ENCODE assay signal across 9 mouse cellular contexts in the genomic region with DNA sequence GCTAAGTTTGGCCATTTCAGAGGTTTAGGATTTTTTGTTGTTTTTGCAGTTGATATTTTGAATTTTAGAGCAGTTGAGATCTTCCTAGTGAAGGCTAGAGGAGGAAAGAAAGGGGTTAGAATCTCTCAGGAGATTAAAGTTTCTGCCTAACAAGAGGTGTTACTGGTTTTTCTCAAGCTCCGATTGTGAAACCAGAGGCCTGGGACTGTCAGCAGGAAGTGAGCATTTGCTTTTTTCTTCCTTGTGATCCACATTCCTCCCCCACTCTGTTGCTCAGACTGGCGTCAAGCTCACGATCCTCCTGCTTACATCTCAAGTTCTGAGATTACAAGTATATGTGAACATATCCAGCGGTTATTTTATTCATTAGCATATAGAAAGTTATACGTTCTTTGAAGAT. TPM values are rescaled to one million over a fixed set of nuclear protein-coding genes. Genes with fewer than 3 reads are reported as not detected.
DNase-seq lines count a peak whose midpoint lies in the region; ATAC-seq lines count a peak whose summit lies in the region.
"Had no signal": no experiment of that assay in that cellular context is flagged by ENCODE, and none has a peak within 500 bp of the region (broad histone marks: within the 10 kb centered on the region; RNA-seq: fewer than 3 reads in every experiment).

No protein-coding gene starts in this region.

- H3K36me3 ChIP-seq in intestine, embryonic 15.5 days, result no peaks in the 10 kb centered on the region
- H3K36me3 ChIP-seq: hindbrain, embryonic 10.5 days had no signal

- peak; percentile 29 to 52 for DNase-seq in heart, adult 18-20 months
- no peak for DNase-seq in heart, postnatal 25 days (ENCODE audit: low spot score)
- no peak for DNase-seq in spleen, postnatal 4 days (ENCODE audit: low spot score in 2 of 2)
- no peak for DNase-seq in adipocyte (ENCODE audit: low spot score)
- no peak for DNase-seq in left cerebral cortex, adult 11 months (ENCODE audit: low spot score)

- intact Hi-C loops in heart, postnatal 25 days (cut with DNase I), result no loop called here

- H3K4me1 ChIP-seq in brown adipose tissue, adult 24 weeks (ENCODE audit: control insufficient read depth, insufficient read depth, insufficient read length, low read length), result peaks cover 5% of the 10 kb centered on the region
- H3K4me1 ChIP-seq in intestine, embryonic 15.5 days (replicated peaks), result no peaks in the 10 kb centered on the region
- H3K4me1 ChIP-seq: hindbrain, embryonic 10.5 days had no signal

- 32% methylated on average over 5 of the region's 5 CpGs for WGBS in intestine, embryonic 15.5 days

- H3K27me3 ChIP-seq in intestine, embryonic 15.5 days (replicated peaks), result no peaks in the 10 kb centered on the region

- H3K4me2 ChIP-seq in intestine, embryonic 15.5 days (replicated peaks), result no peak overlapping the region

- ATAC-seq in intestine, embryonic 15.5 days, result peak; percentile 62; the same call in 1 of the 2 replicates
- peak; percentile 54 for ATAC-seq in monocyte, adult 5-6 weeks (replicated peaks; ENCODE audit: insufficient number of reproducible peaks, low FRiP score, low TSS enrichment, poor library complexity, severe bottlenecking)

- peak overlapping the region; percentile 55 for H3K27ac ChIP-seq in brown adipose tissue, adult 24 weeks (replicated peaks; ENCODE audit: low read depth, low read length)
- no peak overlapping the region for H3K27ac ChIP-seq in intestine, embryonic 15.5 days
- H3K27ac ChIP-seq: hindbrain, embryonic 10.5 days had no signal

- no peak overlapping the region for H3K4me3 ChIP-seq in brown adipose tissue, adult 24 weeks (ENCODE audit: insufficient read depth, low read depth, low read length)
- no peak overlapping the region for H3K4me3 ChIP-seq in intestine, embryonic 15.5 days (replicated peaks)
- H3K4me3 ChIP-seq: hindbrain, embryonic 10.5 days had no signal

- H3K9me3 ChIP-seq in intestine, embryonic 15.5 days, result no peaks in the 10 kb centered on the region
- H3K9me3 ChIP-seq: hindbrain, embryonic 10.5 days had no signal

- no peak overlapping the region for H3K9ac ChIP-seq in intestine, embryonic 15.5 days

RNA-seq across cellular contexts. Expression of gene Ccr5, which starts 5.0 kb away (rescaled TPM):
- 1 to 10 TPM in 1 of 2 experiments, under 1 TPM in 1; 0.80 to 1.1 TPM for total RNA-seq in heart, adult 18-20 months (2021)
- total RNA-seq in heart, postnatal 25 days (2021), result 1 to 10 TPM; 3.2 to 3.7 TPM
- polyA plus RNA-seq in brown adipose tissue, adult 24 weeks (2012; ENCODE audit: insufficient read depth, insufficient read length, missing spikeins), result 0.13 and 1.1 TPM in 2 replicates
- 1.1 and 1.3 TPM in 2 replicates for polyA plus RNA-seq in intestine, embryonic 15.5 days (2015; fragmentation: Nextera tagmentation; extraction: Ambion mirVana)
- total RNA-seq in monocyte, adult 5-6 weeks (2017), result 16.7 to 74.3 TPM (median 20.7 TPM) in 3 replicates

RNA-seq across cellular contexts. Expression of gene Ccr2, which starts 24.6 kb away (rescaled TPM):
- total RNA-seq in heart, adult 18-20 months (2021), result under 1 TPM; 0.33 to 0.42 TPM
- total RNA-seq in heart, postnatal 25 days (2021), result 1 to 10 TPM; 1.1 TPM
- polyA plus RNA-seq in brown adipose tissue, adult 24 weeks (2012; ENCODE audit: insufficient read depth, insufficient read length, missing spikeins), result 3.8 and 5.0 TPM in 2 replicates
- 4.9 and 5.0 TPM in 2 replicates for polyA plus RNA-seq in intestine, embryonic 15.5 days (2015; fragmentation: Nextera tagmentation; extraction: Ambion mirVana)
- total RNA-seq in monocyte, adult 5-6 weeks (2017), result 260 to 312 TPM (median 269 TPM) in 3 replicates

Comparison
In these comparisons a context has a peak if more than half of its experiments do, and no peak if none do; other contexts are left out.
1. DNase-seq: peak in heart, adult 18-20 months (2 of 2); none in heart, postnatal 25 days (single experiment), spleen, postnatal 4 days (0 of 2), adipocyte (single experiment) and left cerebral cortex, adult 11 months (single experiment).
2. RNA of gene Ccr2, which starts 24.6 kb away (total RNA-seq): 260 to 312 TPM in monocyte, adult 5-6 weeks; 1.1 TPM in heart, postnatal 25 days and 0.33 to 0.42 TPM in heart, adult 18-20 months; every median in the first group is over 100 times any median in the second.